Mouse (Mus musculus): ENCODE results near the gene Gab3. TPM values are rescaled to one million over a fixed set of nuclear protein-coding genes. Genes with fewer than 3 reads are reported as not detected.
"Not testable (repeated sequence)": the region's sequence is repeated elsewhere in the genome, so short reads cannot be mapped to it uniquely, and the experiment has no call there.

The Gab3 gene
- polyA plus RNA-seq, 1 experiment = 1.5 TPM

DNA sequence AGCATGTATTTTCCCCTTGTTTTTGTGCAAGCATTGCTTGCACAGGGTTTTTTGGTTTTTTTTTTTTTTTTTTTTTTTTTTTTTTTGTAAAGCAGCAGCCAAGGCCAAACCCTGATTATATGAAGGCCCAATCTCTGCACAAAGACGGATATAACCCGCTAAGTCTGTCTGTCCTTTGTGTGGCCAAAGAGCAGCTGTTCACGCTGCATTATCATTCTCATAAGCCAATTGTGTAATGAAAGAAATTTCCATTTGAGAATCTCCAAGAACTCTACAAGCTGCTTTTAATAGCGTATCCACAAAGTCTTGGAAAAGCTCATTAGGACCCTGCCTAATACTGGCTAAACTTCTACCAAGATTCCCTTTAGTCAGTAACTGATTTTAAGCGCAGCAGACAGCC is 101.5 kb downstream of the Gab3 start:
- H3K27ac ChIP-seq (ENCODE audit: control insufficient read depth, insufficient read depth, low read depth, low read length) = no peak overlapping the region
- H3K4me1 ChIP-seq (ENCODE audit: control insufficient read depth, insufficient read depth, low read length) = no peaks in the 10 kb centered on the region
- H3K27me3 ChIP-seq (ENCODE audit: control insufficient read depth, insufficient read depth, low read length) = no peaks in the 10 kb centered on the region
- TF ChIP-seq CTCF (IDR thresholded peaks at IDR 0.05; ENCODE audit: control insufficient read depth, insufficient read depth, insufficient replicate concordance, low read depth, low read length) (no peak), POLR2A (IDR thresholded peaks at IDR 0.05; ENCODE audit: control insufficient read depth, low read depth, low read length) (no peak)
- no peaks in the 10 kb centered on the region for H3K36me3 ChIP-seq (ENCODE audit: control insufficient read depth, insufficient read depth, low read length)
- H3K4me3 ChIP-seq (ENCODE audit: control insufficient read depth, low read depth, low read length) = no peak overlapping the region

DNA sequence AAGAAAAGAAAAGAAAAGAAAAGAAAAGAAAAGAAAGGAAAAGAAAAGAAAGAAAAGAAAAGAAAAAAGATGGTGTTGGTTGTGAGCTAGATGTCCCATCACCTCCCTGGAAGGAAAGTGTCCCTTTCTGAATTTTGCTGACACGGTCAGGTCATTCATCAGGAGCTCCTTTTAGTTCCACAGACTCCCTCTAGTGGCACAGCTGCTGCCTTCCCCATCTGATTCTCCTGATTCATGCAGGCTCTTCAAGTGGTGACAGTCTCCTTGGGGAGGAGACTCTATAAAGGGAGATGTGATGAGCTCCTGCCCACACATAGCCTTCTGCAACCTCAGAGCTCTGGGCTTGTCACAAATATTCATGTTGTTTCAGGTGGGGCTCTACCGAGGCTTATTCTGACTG is 122.4 kb downstream of the Gab3 start:
- not testable (repeated sequence) for H3K27me3 ChIP-seq (ENCODE audit: control insufficient read depth, insufficient read depth, low read length); H3K4me1 ChIP-seq (ENCODE audit: control insufficient read depth, insufficient read depth, low read length); H3K4me3 ChIP-seq (ENCODE audit: control insufficient read depth, low read depth, low read length); H3K36me3 ChIP-seq (ENCODE audit: control insufficient read depth, insufficient read depth, low read length); H3K27ac ChIP-seq (ENCODE audit: control insufficient read depth, insufficient read depth, low read depth, low read length)

DNA sequence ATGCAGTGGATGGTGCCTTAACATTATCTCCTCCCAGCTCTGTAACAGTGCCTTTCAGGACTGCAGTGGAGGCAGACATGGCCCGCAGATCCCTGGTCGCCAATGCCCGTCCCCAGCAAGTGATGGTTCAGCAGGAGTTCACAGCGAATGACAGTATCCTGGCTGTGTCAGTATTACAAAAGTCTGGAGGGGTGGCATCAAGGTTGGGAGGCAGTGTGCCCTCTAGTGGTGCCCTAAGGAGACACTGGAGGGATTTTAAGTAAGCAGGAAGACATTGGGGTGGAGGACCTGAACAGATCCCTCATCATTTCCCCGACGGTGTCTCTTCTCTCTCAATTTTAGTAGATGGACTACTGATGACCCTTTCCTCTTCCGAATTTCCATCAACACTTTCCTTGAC is 126.1 kb downstream of the Gab3 start:
- H3K27me3 ChIP-seq (ENCODE audit: control insufficient read depth, insufficient read depth, low read length) = not testable (repeated sequence)

More for the DNA sequence above, 126.1 kb downstream of the Gab3 start:
- H3K4me1 ChIP-seq (ENCODE audit: control insufficient read depth, insufficient read depth, low read length); H3K27ac ChIP-seq (ENCODE audit: control insufficient read depth, insufficient read depth, low read depth, low read length); H3K36me3 ChIP-seq (ENCODE audit: control insufficient read depth, insufficient read depth, low read length); H3K4me3 ChIP-seq (ENCODE audit: control insufficient read depth, low read depth, low read length): not testable (repeated sequence)

Other genes starting within 250 kb of the Gab3 start
- 2.9 and 3.8 TPM in 2 replicates for gene Gm5936, start 248.3 kb downstream of the Gab3 start, polyA plus RNA-seq (2012; rRNA removed)
- gene Dkc1, start 10.4 kb upstream of the Gab3 start, polyA plus RNA-seq (2012; rRNA removed) = 2.1 and 3.0 TPM in 2 replicates
- 2.4 TPM in 2 replicates for gene Mpp1, start 45.6 kb upstream of the Gab3 start, polyA plus RNA-seq (2012; rRNA removed)
- gene Smim9, start 78.3 kb upstream of the Gab3 start, polyA plus RNA-seq (2012; rRNA removed) = 4.2 and 7.7 TPM in 2 replicates